Mouse (Mus musculus): Measurements from ENCODE around the gene Jag2.

Gene Jag2

GRCm38 (mm10) chr12:112941156-112941775 lies 11.7 kb upstream of the Jag2 start:
- no peak for DNase-seq (ENCODE audit: low read depth, low spot score)

- DNase-seq (ENCODE audit: low read depth, low spot score), result no peak
These were observed 11.1 kb upstream of the Jag2 start for GRCm38 (mm10) chr12:112940710-112941109.

- no peak for DNase-seq (ENCODE audit: low read depth, low spot score)
These were observed 10.7 kb upstream of the Jag2 start for GRCm38 (mm10) chr12:112940238-112940637.

GRCm38 (mm10) chr12:112938873-112939565 lies 9.4 kb upstream of the Jag2 start:
- DNase-seq (ENCODE audit: low read depth, low spot score), result no peak

- DNase-seq (ENCODE audit: low read depth, low spot score), result no peak
These were observed 8.8 kb upstream of the Jag2 start for GRCm38 (mm10) chr12:112938366-112938765.

- DNase-seq (ENCODE audit: low read depth, low spot score), result no peak
These were observed 8.3 kb upstream of the Jag2 start for GRCm38 (mm10) chr12:112937906-112938305.

GRCm38 (mm10) chr12:112932647-112933046 lies 3.1 kb upstream of the Jag2 start:
- no peak for DNase-seq (ENCODE audit: low read depth, low spot score)

GRCm38 (mm10) chr12:112928401-112929241 lies 955 bp downstream of the Jag2 start:
- DNase-seq (ENCODE audit: low read depth, low spot score), result no peak

GRCm38 (mm10) chr12:112927265-112927664 lies 2.3 kb downstream of the Jag2 start:
- DNase-seq (ENCODE audit: low read depth, low spot score), result no peak

- DNase-seq (ENCODE audit: low read depth, low spot score), result no peak
These were observed 3.6 kb downstream of the Jag2 start for GRCm38 (mm10) chr12:112925950-112926349.

- no peak for DNase-seq (ENCODE audit: low read depth, low spot score)
These were observed 7.0 kb downstream of the Jag2 start for GRCm38 (mm10) chr12:112922541-112922940.

- DNase-seq (ENCODE audit: low read depth, low spot score), result no peak
These were observed 8.1 kb downstream of the Jag2 start for GRCm38 (mm10) chr12:112921518-112921917.

- no peak for DNase-seq (ENCODE audit: low read depth, low spot score)
These were observed 11.7 kb downstream of the Jag2 start for GRCm38 (mm10) chr12:112917906-112918305.

GRCm38 (mm10) chr12:112917486-112917885 lies 12.1 kb downstream of the Jag2 start:
- no peak for DNase-seq (ENCODE audit: low read depth, low spot score)

GRCm38 (mm10) chr12:112916698-112917400 lies 12.7 kb downstream of the Jag2 start:
- DNase-seq (ENCODE audit: low read depth, low spot score), result no peak

- no peak for DNase-seq (ENCODE audit: low read depth, low spot score)
These were observed 14.0 kb downstream of the Jag2 start for GRCm38 (mm10) chr12:112915587-112915986.

- no peak for DNase-seq (ENCODE audit: low read depth, low spot score)
These were observed 15.0 kb downstream of the Jag2 start for GRCm38 (mm10) chr12:112914527-112914926.

- no peak for DNase-seq (ENCODE audit: low read depth, low spot score)
These were observed 16.4 kb downstream of the Jag2 start for GRCm38 (mm10) chr12:112912951-112913745.

- no peak for DNase-seq (ENCODE audit: low read depth, low spot score)
These were observed 17.9 kb downstream of the Jag2 start for GRCm38 (mm10) chr12:112911701-112912100.

GRCm38 (mm10) chr12:112908991-112909390 lies 20.6 kb downstream of the Jag2 start:
- DNase-seq (ENCODE audit: low read depth, low spot score), result no peak

GRCm38 (mm10) chr12:112905001-112905400 lies 24.6 kb downstream of the Jag2 start:
- DNase-seq (ENCODE audit: low read depth, low spot score), result no peak

Measured in retina, adult 2 months (tissue).